Mouse (Mus musculus) cerebellum, postnatal 25 days (tissue): ENCODE results near the gene Kcnip3.

Source experiments
- DNase-seq, 2 experiments: peaks; one replicate each; pipeline ENCODE4 v3.0.0; 2021; ENCODE audit warnings: mixed read lengths in 2 of 2

Gene Kcnip3

DNA sequence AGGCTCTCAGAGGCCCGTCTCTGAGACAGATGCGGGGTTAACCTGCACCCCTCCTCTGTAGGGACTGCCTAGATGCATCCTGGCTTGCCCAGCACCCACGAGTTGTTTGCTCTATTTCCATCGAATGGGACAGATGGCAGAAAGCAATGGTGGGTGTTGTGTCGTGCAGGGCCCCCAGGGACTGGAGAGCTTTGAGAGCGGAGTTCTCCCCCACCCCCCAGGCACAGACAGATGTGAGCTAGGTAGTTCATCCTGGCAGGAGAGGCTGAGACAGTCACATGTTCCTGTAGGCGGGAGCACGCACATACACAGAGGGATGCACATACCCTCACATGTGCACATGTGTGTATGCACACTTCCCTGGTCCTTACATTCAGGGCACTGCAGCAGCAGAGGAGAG lies 4.8 kb downstream of the Kcnip3 start:
- no peak for DNase-seq

DNA sequence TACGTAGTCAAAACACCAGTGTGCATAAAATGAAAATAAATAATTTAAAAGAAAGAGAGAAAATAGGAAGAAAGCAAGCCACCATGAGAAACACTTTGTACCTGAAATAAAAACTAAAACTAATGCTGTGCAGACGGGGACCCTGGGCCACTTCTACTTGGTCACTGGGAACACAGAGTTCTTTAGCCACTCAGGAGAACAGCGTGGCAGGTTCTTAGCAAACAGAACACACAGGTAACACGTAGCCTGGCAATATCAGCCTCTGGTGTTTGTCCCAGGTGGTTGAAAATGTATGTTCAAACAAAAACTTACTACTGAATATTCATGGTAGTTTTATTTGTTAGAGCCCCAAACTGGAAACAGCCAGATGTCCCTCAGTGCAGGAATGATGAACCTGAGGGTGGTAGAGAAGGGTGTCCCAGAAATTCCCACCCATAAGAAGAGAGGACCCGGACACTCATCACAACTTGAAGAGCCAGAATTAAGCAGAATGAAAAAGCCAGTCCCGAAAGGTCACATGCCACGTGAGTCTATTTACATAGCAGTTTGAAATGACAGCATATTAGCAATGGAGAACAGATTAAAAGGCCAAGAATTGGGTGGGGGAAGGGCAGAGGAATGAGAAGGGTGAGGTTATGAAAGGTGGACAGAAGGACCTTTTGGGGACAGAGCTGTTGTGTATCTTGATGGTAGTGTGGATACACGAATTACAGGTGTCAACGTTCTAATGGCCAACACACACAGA lies 7.3 kb downstream of the Kcnip3 start:
- DNase-seq = no peak

DNA sequence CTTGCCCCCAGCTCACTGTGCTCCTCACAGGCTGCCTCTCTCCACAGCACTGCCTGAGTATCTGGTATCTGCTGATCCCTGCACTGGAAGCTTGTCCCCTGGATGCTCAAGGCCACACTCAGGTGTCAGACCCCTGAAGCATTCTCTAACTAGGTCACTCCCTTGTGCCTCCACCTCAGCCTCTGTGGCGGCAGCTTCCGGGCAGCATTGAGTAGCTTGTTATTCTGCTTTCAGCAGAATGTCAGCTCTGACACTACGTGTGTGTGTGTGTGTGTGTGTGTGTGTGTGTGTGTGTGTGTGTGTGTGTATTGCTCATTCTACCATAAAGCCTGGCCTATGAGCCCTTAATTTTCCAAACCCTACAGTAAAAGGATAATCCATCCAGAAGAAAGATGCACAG lies 8.7 kb downstream of the Kcnip3 start:
- peak; percentile 50 to 60 for DNase-seq

DNA sequence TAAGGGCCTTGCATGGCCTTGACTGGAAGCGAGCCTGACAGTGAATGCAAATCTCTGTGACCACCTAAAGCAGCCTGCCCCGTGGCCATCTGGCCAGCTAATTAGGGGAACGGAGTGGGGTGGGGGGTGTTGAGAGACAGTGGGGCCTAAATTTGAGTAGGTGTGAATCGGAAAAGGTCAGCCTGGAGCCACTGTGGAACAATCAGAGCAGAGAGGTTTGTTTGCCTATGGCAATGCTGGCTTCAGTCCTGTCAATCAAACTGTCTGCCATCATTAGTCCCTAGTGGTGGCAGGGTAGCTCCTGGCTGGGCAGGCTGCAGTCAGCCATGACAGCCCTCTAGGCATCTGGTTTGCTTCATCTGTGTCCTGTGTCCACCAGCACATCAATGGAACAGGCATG lies 10.5 kb downstream of the Kcnip3 start:
- peak in 1 of 2 experiments; percentile 43 for DNase-seq

DNA sequence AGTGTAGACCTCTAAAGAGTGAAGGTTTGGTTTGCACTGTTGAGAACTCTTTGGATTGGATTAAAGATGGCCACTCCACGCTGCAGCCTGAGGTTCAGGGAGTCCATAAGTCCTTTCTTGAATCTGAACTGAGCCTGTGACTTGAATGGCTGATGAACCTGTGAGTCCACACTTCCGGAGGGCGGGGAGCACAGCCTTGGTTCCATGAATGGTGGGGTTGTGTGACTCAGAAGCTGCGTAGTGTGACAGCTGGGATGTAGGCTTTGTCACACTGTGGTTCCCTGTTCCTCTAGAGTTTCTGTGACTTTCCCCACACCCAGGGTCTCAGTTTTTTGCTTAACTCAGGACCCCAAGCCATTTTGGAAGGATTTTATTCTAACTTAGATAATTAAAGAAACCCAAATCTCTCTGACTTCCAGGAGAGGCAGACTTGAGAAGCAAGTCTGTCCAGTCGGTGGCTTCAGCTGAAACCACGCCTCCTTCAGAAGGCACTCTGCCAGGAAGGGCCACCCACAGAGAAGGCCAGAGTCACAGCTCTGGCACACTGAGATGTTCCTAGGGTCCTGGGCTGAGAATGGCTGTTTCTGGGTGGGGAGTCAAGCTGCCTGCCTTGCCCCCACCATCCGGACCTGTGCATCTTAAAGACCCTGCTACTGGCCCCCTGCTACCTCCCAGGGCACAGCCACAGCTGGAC lies 13.8 kb downstream of the Kcnip3 start:
- peak; percentile 66 to 80 for DNase-seq

DNA sequence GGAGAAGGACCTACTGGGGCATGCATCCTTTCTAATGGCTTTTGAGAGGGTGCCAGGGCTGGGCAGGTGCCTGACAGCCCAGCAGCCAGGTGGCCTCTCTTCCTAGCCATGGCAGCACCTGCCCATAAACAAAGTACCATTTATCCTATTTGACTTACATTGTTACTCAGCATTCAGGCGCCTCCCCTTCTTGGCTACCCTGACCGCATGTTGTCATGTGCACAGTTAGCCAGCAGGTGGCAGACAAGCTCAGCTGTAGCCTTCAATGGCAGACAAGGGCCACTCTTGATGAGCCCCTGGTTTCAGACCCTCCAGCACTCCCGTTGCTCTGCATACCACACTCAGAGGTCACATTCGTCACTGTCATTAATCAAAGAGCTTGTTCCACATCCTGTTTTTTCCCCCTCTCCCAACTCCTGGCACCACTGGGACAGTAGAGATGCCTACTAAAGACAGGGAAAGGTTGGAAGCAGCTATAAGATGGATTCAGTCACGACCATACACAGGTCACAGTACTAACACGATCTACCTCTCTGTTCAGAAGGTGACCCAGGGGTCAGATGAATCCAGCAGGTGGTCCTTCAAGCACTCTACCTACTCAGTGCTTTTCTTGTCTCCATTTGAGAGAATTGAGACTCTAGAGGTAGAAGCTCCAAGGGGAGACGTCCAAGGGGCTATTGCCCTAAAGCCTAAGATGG lies 14.7 kb downstream of the Kcnip3 start:
- DNase-seq = peak; percentile 92 to 94

DNA sequence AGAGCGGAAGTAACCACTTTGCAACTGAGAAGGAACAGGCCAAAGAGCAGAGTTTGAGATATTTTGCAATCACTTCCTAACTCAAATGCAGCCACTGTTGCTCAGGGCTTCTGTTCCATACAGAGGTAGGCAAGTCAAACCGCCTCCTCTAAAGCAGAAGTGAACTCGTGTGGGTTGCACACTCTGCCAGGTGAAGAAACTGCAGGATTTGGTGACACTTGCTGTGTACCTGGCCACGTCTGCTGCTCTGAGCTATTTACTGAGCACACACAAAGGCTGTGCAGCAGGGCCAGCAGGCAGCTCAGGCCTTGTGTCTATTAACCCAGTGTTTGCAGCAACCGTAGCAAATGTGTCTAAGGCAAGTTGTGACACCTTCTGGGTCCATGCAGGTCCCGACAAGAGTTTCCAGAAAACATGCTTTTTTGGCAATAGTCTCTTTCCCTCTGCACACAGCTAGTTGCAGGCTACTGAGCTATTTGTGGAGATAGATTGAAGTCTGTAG lies 15.7 kb downstream of the Kcnip3 start:
- DNase-seq = no peak

DNA sequence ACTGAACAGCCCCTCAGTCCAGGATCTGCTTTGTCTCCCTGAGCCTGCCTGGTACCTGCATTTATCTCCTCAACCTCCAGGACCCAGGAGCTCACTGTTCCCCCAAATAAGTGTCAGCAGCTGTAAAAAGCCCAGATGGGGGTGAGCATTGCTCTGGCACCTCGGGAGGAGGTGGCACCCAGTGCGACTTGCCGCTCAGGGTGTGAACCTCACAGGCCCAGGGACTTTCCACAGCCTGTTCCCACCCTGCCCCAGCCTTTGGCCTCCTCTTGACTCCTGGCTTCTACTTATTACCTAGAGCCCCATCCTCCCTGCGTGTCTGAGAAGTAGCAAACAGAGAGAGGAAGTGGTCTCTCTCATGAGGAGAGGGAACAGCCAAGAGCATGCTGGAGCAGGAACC lies 16.7 kb downstream of the Kcnip3 start:
- DNase-seq = no peak

DNA sequence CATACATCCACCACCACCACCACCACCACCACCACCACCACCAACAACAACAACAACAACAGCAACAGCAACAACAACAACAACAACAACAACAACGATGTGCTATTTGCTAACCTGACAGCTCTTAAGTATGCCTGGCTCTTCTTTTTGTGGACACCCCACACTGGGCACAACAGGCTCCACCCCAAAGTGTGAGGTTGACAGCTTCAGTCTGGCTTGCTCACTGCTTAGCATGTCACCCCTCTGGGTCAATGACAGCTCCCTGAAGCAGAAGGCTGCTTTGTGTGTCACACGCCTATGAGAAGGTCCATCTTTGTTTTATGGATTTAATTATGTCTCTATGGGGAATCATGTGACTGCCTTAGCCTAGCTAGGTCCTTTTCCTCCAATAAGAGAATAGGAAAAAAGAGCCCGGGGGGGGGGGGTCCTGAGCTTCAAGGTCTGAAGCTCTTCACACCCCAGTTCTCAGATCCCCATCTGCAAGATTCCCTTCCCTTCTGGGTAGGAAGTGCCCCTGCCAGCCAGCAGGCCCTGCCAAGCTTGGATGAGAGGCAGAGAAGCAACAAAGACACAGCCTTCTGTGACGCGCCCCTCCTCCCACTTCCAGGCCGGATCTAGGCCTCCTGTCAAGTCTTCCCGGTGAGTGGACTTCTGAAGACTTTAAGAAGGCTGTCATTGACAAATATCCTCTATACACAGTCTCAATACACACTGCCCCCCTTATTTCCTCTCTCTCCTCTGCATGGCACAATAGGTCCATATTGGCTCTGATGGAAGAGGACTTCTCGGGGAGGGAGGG lies 17.9 kb downstream of the Kcnip3 start:
- peak; percentile 53 to 74 for DNase-seq

DNA sequence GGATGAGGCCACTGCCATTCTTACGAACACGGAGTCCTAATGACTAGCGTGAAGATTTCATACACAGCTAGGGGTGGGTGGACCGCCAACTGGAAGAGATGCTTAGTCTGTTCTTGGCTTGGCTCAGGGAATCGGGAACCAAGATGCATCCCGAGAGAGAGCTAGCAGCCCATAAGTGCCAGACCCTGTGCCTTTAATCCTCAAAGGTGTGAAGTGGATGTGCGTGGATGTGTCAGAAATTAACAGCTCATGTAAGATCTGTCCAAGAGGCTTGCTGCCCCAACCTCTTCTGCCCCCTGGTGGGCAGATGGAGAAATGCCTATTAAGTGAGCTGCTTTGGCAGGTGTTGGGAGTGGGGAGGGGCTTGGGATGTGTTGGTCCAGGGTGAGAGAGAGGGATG lies 20.8 kb downstream of the Kcnip3 start:
- peak; percentile 55 to 77 for DNase-seq

DNA sequence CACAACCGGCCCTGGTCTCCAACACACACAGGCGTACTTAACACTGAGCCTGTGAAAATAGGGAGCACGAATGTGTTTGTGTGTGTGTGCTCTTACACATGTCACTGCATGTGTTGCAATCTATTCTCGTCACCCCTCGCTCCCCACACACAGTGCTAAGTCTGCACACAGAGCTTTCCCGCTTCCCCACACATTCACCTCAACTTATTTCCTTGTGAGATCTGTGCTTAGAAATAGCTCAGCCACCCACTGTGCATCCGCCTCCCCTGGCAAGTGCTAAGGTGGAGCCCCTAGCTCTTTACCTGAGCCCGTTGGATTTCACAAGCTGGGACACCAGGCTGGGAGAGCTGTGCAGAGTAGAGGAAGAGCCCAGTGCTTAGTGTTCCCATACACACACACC lies 23.1 kb downstream of the Kcnip3 start:
- no peak for DNase-seq

DNA sequence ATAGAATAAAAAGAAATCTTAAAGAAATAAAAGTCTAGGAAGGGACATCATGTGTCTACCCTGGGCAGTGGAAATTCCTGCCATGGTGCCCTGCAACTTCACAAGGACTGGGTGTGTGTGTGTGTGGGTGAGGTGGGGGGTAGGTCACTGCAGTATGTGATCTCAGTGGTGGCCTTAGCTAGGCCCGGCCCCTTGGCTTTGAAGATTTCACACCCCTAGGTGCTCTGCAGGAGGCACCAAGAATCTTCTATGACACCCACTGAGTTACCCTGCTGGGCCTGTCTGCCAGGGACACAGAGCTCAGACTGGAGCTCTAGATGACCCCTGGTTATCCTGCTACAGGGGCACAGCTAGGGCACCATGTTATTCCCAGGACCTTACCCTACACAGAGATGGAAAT lies 25.6 kb downstream of the Kcnip3 start:
- no peak for DNase-seq

DNA sequence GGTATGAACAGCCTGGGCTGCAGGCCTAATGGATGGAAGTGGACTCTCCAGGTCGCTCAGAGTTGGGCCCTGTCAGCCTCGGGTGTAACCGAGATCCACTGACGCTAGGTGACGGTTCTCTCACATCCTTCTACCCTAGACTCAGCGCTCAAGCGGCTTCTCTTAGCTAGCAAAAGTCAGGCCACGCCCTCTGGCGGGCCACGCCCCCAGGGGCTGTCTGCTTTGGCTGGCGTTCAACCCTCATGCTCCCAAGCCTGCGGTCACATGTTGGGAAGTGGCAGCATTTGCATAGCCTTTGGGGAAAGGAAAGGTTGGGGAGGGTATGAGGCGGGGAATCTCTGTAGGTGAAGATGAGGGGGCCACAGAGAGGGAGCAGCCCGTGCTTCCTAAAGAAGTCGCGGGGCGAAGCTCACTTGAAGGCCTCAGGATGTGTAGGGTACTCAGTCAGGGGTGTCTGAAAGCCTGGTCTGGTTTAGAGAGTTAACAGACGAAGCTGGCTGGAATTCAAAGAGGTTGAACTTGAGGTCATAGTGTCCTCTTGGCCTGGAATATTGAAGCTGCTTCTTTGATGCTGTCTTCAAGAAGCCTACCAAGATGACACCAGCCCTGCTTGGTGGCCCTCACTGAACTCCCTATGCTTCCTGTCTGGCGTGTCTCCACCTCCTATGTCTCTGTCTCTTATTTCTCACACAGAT lies 37.3 kb downstream of the Kcnip3 start:
- DNase-seq = peak; percentile 41 to 63

DNA sequence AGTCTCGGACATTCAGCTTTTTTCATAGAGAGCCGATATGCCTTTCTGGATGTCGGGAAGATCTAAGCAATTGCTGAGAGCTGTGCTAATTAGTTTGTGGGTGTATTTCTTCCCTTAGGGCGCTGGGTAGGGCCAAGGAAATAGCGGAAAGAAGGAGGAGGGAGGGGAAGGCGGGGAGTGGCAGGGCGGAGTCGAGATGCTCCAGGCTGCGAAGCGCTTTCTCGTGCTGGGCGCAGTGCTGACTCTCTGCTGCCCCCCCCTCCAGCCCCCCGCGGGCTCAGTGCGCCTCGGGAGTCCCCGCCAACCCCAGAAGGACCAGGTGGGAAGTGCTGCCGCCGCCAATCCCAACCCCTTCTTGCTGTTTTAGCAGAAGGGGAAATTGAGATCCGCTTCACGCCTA lies 38.9 kb downstream of the Kcnip3 start:
- DNase-seq = peak; percentile 41 to 63

DNA sequence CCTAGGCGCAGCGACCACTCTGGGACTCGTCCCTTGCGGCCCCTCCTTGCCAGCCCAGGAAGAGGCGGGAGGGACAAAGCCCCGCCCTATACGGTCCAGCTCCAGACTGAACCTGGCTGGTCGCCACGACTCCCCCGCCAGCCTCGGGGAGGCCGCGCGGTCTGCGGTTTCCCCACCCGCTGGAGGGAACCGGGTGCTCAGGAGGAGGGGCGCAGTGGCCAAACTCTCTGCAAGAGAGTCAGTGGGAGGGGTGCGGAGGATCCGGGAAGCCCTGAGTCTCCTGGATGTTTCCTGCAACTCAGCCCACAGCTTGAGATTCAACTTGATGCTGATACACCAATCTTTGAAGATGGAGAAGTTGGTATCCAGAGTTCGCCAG lies 39.4 kb downstream of the Kcnip3 start:
- DNase-seq = peak; percentile 45 to 69

DNA sequence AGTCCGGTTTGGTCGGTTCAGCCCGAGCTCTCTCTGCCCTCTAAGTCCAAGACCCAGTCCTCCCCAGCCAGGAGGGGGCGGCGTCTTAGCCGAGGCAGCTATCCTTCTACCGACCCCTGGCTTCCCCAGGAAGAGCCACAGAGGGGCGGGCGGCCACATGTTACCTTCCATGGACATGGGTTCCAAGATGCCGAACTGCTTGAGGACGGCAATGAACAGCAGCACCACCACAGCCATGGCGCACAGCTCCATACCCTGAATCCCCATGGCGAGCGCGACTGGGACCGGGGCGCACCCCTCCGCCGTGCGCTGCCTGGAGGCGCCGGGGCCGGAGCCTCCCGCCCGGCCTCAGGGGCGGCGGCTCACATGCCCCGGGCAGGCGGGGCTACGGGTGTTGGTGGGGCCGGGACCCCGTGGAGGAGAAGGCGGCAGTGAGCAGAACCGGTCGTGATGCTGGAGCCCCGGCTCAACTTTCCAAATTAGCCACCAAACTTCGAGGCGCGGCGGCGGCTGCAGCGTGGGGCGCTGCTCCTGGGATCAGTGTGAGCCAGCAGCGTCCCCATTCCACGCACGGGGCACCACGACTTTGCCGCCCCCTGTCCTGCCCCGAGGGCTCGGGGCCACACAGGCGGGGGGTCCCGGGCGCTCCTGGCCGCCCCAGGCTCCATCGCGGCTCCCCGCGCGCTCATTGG lies 39.9 kb downstream of the Kcnip3 start:
- DNase-seq = peak in 1 of 2 experiments; percentile 25

DNA sequence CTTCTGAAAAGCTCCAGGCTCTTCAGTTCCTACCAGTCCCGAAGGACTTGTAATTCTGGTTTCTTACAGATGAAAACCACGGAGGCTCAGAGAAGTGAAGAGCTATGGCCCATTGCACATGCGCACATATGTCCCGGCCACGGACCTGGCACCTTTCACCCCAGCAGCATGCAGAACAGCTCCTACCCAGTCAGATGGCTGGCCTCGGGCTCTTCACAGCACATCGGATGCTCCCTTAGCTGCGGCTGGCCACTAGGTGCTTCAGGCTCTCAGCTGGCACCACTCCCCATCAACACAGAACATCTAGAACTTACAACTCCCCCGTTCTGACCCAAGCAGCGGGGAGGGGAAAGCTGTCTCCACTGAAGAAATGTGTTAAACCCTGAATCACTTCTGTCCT lies 42.1 kb downstream of the Kcnip3 start:
- DNase-seq = peak; percentile 29 to 47

DNA sequence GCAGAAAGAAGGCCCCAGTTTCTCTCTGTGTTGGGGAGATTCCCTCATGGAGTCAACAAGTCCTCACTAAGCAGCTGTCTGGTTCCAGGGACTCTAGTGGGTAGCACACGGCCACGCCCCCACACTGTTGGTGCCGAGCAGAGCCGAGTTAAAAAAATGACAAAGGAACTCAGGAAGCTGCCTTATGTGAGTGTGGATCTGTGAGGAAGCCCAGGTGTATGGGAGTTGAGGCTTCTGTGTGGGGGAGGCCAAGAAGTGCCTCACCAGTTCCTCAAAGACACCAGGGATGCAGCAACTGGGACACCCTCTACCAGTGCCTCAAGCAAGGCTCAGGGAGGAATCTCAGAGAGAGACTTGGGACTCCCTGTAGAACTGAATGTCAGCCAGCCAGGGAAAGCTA lies 42.7 kb downstream of the Kcnip3 start:
- DNase-seq = no peak

DNA sequence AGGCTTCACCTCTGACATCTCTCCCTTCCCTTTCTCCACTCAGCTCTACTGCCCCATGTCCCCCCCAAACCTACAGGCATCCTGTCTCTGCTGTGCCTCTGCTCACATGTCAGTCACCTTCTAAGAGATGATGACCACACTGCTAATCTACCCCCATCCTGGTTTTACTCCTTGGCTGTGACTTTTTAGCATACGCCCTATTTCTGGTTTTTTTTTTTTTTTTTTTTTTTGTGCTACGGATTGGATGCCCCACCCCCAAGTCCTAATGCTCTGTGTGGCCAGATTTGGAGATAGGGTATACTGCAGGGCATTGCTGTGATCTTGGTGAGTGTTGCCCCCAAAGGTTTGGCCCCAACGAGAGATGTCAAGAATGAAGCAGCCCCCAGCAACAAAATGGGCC lies 49.6 kb downstream of the Kcnip3 start:
- no peak for DNase-seq

DNA sequence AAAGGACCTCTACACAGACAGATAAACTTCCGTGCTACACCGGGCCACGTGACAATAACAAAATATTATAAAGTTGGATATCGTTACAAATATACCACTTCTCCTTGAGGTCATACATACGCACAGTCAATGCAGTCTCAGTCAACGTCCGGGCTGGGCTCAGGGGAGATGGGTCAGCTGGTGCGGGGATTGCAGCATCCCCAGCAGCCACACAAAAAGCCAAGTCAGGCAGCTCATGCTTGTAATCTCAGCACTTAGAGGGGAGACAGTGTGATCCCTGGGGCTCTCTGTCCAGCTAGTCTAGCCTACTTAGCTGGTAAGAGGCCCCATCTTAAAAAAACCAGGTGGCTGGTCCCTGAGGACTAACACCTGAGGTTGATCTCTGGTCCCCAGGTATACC lies 50.6 kb downstream of the Kcnip3 start:
- no peak for DNase-seq

DNA sequence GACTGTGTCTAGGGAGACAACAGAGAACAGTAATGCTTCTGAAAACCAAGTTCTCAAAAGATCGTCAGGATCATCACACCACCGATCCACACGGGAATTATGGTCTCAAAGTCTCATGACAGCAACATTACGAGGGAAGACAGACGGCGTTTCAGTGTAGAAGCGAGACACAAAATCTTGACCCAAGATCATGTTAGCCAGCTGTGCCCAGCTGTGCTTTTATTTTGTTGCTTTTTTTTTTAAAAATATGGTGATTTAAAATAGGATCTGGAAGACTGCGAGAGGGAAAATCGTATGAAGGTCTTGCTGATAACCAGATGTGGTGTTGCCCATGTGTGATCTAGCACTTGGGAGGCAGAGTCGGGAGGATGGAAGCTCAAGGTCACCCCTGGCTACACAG lies 51.2 kb downstream of the Kcnip3 start:
- no peak for DNase-seq

DNA sequence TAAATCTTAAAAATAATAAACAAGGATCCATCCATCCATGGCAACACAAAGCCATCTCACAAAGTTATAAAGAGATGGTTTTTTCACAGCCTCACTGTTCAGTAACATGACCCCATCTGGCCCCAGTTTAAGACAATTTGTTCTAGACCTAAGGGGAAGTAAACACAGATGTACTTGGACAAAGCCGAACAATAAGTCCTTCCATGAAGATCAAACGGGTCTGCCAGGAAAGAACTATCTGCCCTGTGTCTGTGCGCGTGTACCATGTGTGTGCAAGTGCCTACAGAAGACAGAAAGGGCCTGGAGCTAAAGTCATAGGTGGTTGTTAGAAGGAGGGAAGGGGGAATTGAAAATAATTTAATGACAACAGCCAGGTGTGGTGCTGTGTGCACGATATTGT lies 51.7 kb downstream of the Kcnip3 start:
- no peak for DNase-seq
